Mouse (Mus musculus): ENCODE measurements around the gene Edc3. TPM values are rescaled to one million over a fixed set of nuclear protein-coding genes. Genes with fewer than 3 reads are reported as not detected.

The Edc3 gene
- total and polyA plus RNA-seq, 2 experiments: 5.7 to 6.6 TPM

DNA sequence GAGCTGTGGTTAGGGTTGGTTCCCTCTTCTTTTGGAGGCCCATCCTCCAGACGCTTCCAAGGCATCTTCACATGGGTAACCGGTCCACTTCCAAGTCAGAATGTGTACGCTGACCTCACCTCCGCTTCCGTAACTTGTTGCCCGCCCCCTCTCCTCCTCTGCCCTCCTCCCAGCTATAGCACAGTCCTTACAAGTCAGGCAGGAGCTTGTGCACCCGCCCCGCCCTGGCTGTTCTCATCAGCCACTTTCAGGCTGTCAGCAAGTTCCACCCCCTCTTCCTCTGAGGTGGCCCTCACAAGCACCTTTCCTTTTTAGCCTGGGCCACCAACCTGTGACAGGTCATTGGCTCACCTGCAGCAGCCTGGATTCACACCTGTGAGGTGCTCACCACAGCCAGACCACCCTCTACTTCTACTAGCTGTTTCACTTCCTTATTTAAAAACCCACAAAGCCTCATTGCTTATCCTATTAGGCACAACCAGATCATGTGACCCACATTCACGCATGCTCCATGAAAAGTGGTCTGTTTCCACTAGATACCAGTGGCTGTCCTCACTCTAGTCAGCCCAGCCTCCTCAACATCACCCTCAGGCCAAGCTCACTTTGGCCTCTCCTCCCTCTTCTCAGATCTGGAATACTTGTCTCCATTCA, 92.1 kb downstream of the Edc3 start:
- Histone ChIP-seq H3K9ac (ENCODE audit: low read depth, low read length) (no peak overlapping the region), H3K4me3 (ENCODE audit: insufficient read depth, low read depth, low read length) (no peak overlapping the region), H3K27ac (replicated peaks; ENCODE audit: insufficient read depth, low read depth, low read length) (no peak overlapping the region), H3K27me3 (ENCODE audit: control insufficient read depth, insufficient read depth, low read length) (no peaks in the 10 kb centered on the region), H3K79me2 (ENCODE audit: control insufficient read depth, insufficient read depth, low read length) (no peaks in the 10 kb centered on the region), H3K4me1 (ENCODE audit: control insufficient read depth, insufficient read depth, low read length) (no peaks in the 10 kb centered on the region), H3K36me3 (ENCODE audit: control insufficient read depth, insufficient read depth, low read length) (peaks cover 9% of the 10 kb centered on the region; the same call in 1 of the 2 replicates)
- 93% methylated on average over 9 of the region's 9 CpGs for WGBS
- TF ChIP-seq POLR2A (IDR thresholded peaks at IDR 0.05; ENCODE audit: extremely low read depth, insufficient read depth, low read length) (no peak), CTCF (IDR thresholded peaks at IDR 0.05; ENCODE audit: low read depth, low read length) (no peak)
- DNase-seq (ENCODE audit: extremely low read depth, low read depth, low spot score): no peak

Other genes with a start within 250 kb of the Edc3 start
- 10.3 and 12.7 TPM in 2 replicates for gene Scamp5, start 240.5 kb upstream of the Edc3 start, total RNA-seq (2014; rRNA removed)
- gene Scamp5, start 240.5 kb upstream of the Edc3 start, polyA plus RNA-seq (2012; rRNA removed): 13.7 and 18.2 TPM in 2 replicates
- gene Rpp25, start 204.5 kb upstream of the Edc3 start, total RNA-seq (2014; rRNA removed): not detected in 2 replicates
- not detected in 2 replicates for gene Rpp25, start 204.5 kb upstream of the Edc3 start, polyA plus RNA-seq (2012; rRNA removed)
- 299 and 328 TPM in 2 replicates for gene Cox5a, start 187.3 kb upstream of the Edc3 start, total RNA-seq (2014; rRNA removed)
- 507 and 522 TPM in 2 replicates for gene Cox5a, start 187.3 kb upstream of the Edc3 start, polyA plus RNA-seq (2012; rRNA removed)
- 4.4 and 5.4 TPM in 2 replicates for gene Fam219b, start 171.0 kb upstream of the Edc3 start, total RNA-seq (2014; rRNA removed)
- gene Fam219b, start 171.0 kb upstream of the Edc3 start, polyA plus RNA-seq (2012; rRNA removed): 6.5 and 6.7 TPM in 2 replicates
- 8.9 and 9.4 TPM in 2 replicates for gene Mpi, start 155.8 kb upstream of the Edc3 start, total RNA-seq (2014; rRNA removed)
- 12.2 and 14.5 TPM in 2 replicates for gene Mpi, start 155.8 kb upstream of the Edc3 start, polyA plus RNA-seq (2012; rRNA removed)
- 10.5 and 10.7 TPM in 2 replicates for gene Scamp2, start 147.6 kb upstream of the Edc3 start, total RNA-seq (2014; rRNA removed)
- 28.4 and 32.6 TPM in 2 replicates for gene Scamp2, start 147.6 kb upstream of the Edc3 start, polyA plus RNA-seq (2012; rRNA removed)
- gene Ulk3, start 119.1 kb upstream of the Edc3 start, total RNA-seq (2014; rRNA removed): 4.5 and 5.7 TPM in 2 replicates
- gene Ulk3, start 119.1 kb upstream of the Edc3 start, polyA plus RNA-seq (2012; rRNA removed): 9.8 and 16.8 TPM in 2 replicates
- not detected in 2 replicates for gene Cplx3, start 102.3 kb upstream of the Edc3 start, total RNA-seq (2014; rRNA removed)
- not detected in 2 replicates for gene Cplx3, start 102.3 kb upstream of the Edc3 start, polyA plus RNA-seq (2012; rRNA removed)
- not detected in 2 replicates for gene Lman1l, start 87.8 kb upstream of the Edc3 start, total RNA-seq (2014; rRNA removed)
- gene Lman1l, start 87.8 kb upstream of the Edc3 start, polyA plus RNA-seq (2012; rRNA removed): not detected in 2 replicates
- 18.3 and 32.8 TPM in 2 replicates for gene Csk, start 54.9 kb upstream of the Edc3 start, total RNA-seq (2014; rRNA removed)
- 31.4 and 33.9 TPM in 2 replicates for gene Csk, start 54.9 kb upstream of the Edc3 start, polyA plus RNA-seq (2012; rRNA removed)
- gene Cyp1a2, start 24.8 kb upstream of the Edc3 start, total RNA-seq (2014; rRNA removed): 495 and 621 TPM in 2 replicates
- gene Cyp1a2, start 24.8 kb upstream of the Edc3 start, polyA plus RNA-seq (2012; rRNA removed): 954 and 976 TPM in 2 replicates
- gene Cyp1a1, start 20.6 kb upstream of the Edc3 start, total RNA-seq (2014; rRNA removed): 0.74 and 1.0 TPM in 2 replicates
- 1.0 TPM in 2 replicates for gene Cyp1a1, start 20.6 kb upstream of the Edc3 start, polyA plus RNA-seq (2012; rRNA removed)
- gene Clk3, start 57.3 kb downstream of the Edc3 start, total RNA-seq (2014; rRNA removed): 32.5 and 55.3 TPM in 2 replicates
- 45.8 and 48.1 TPM in 2 replicates for gene Clk3, start 57.3 kb downstream of the Edc3 start, polyA plus RNA-seq (2012; rRNA removed)
- 0.83 and 1.5 TPM in 2 replicates for gene Arid3b, start 128.3 kb downstream of the Edc3 start, total RNA-seq (2014; rRNA removed)
- gene Arid3b, start 128.3 kb downstream of the Edc3 start, polyA plus RNA-seq (2012; rRNA removed): 2.4 and 2.8 TPM in 2 replicates
- 9.8 and 14.0 TPM in 2 replicates for gene Ubl7, start 202.4 kb downstream of the Edc3 start, total RNA-seq (2014; rRNA removed)
- 90.8 and 105 TPM in 2 replicates for gene Ubl7, start 202.4 kb downstream of the Edc3 start, polyA plus RNA-seq (2012; rRNA removed)
- 0.09 and 0.74 TPM in 2 replicates for gene Sema7a, start 231.6 kb downstream of the Edc3 start, total RNA-seq (2014; rRNA removed)
- 0.21 and 0.53 TPM in 2 replicates for gene Sema7a, start 231.6 kb downstream of the Edc3 start, polyA plus RNA-seq (2012; rRNA removed)

All from liver, adult 2 months (tissue).